Mouse (Mus musculus) liver, embryonic 16.5 days (tissue): ENCODE data around the gene Rrbp1. TPM values are rescaled to one million over a fixed set of nuclear protein-coding genes. Genes with fewer than 3 reads are reported as not detected.

ENCODE experiments used
- ATAC-seq: fragments of 200-750 bp; cut with Nextera tagmentation; 2 replicates; pipeline ENCODE4 v1.8.0; 2017; ENCODE audit warnings: low read depth, mild to moderate bottlenecking, moderate number of reproducible peaks, moderate library complexity
- H3K27ac ChIP-seq: fragments of 300-500 bp; sonication (generic); 2 replicates; pipeline ENCODE4 v1.5.1; 2014; ENCODE audit warnings: mild to moderate bottlenecking, low read length
- H3K27me3 ChIP-seq: fragments of 300-500 bp; sonication (generic); 2 replicates; pipeline ENCODE4 v1.6.1; 2014; ENCODE audit warnings: low read depth, low read length, mixed read lengths; ENCODE audit not compliant: control insufficient read depth, insufficient read depth
- H3K36me3 ChIP-seq: fragments of 300-500 bp; sonication (generic); 2 replicates; pipeline ENCODE4 v1.6.1; 2014; ENCODE audit warnings: mild to moderate bottlenecking; ENCODE audit not compliant: control insufficient read depth, insufficient read depth
- H3K4me1 ChIP-seq: fragments of 300-500 bp; sonication (generic); 2 replicates; pipeline ENCODE4 v1.6.1; 2014; ENCODE audit warnings: low read depth, low read length, mixed read lengths; ENCODE audit not compliant: control insufficient read depth
- H3K4me2 ChIP-seq: fragments of 300-500 bp; sonication (generic); 2 replicates; pipeline ENCODE4 v1.6.1; 2014; ENCODE audit warnings: low read depth, low read length, mixed read lengths
- H3K4me3 ChIP-seq: fragments of 300-500 bp; sonication (generic); 2 replicates; pipeline ENCODE4 v1.5.1; 2014; ENCODE audit warnings: low read depth, mild to moderate bottlenecking, low read length
- H3K9ac ChIP-seq: fragments of 300-500 bp; sonication (generic); 2 replicates; pipeline ENCODE4 v1.6.1; 2014; ENCODE audit warnings: low read depth, low read length
- H3K9me3 ChIP-seq: fragments of 300-500 bp; sonication (generic); replicated peaks from 2 replicates; pipeline ENCODE4 v1.6.1; 2016; ENCODE audit warnings: low read length; ENCODE audit not compliant: control insufficient read depth
- WGBS: fragments of 180-500 bp; shearing (Covaris S2); extraction: QIAGEN DNeasy Blood & Tissue Kit; methylation state at CpG from one replicate; pipeline ENCODE4 v1.1.7; 2014; ENCODE audit not compliant: insufficient replicate concordance; 5-methylcytosine and 5-hydroxymethylcytosine counted together
- polyA plus RNA-seq: library from polyadenylated mRNA; unstranded; fragments of >200 nt; fragmentation: Nextera tagmentation; extraction: Ambion mirVana; gene quantifications from 2 replicates; pipeline ENCODE4 v1.2.1, GENCODE M21; 2015

The Rrbp1 gene
- polyA plus RNA-seq, 1 experiment from 2014 or later, result 78.6 TPM

- H3K4me1 ChIP-seq, result no peaks in the 10 kb centered on the region
- WGBS, result 71% methylated on average over 7 of the region's 7 CpGs
- H3K9ac ChIP-seq, result no peak overlapping the region
- peak; percentile 12; the same call in 1 of the 2 replicates for ATAC-seq
- no peaks in the 10 kb centered on the region for H3K27me3 ChIP-seq
- no peak overlapping the region for H3K4me2 ChIP-seq
- no peak overlapping the region for H3K4me3 ChIP-seq
- no peaks in the 10 kb centered on the region for H3K9me3 ChIP-seq
- H3K36me3 ChIP-seq, result peaks cover 37% of the 10 kb centered on the region
- no peak overlapping the region for H3K27ac ChIP-seq
Observed at GRCm38 (mm10) chr2:143945466-143946075, 65.5 kb downstream of the Rrbp1 start.

DNA sequence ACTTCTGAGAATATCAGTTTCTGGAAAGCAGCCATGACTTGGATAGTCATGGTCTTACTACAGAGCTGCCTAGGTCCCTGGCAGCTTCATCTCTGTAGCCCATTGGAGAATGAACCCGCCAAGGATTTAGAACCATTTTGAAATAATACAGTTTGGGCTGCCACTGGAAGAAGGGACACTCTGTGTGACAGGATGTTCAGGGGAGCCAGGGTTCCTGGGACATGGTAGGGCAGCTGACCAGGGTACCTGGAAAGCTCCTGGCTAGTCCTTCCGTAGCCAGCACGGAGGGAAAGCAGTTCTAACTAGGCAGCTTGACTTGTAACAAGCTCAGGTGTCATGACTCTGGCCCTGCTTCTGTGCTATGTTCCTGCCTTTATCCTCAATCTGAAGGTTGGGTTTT lies 66.3 kb downstream of the Rrbp1 start:
- Histone ChIP-seq H3K27me3 (no peaks in the 10 kb centered on the region), H3K4me3 (no peak overlapping the region), H3K4me1 (no peaks in the 10 kb centered on the region), H3K27ac (no peak overlapping the region), H3K9me3 (no peaks in the 10 kb centered on the region), H3K4me2 (no peak overlapping the region), H3K36me3 (peaks cover 37% of the 10 kb centered on the region), H3K9ac (no peak overlapping the region)
- no peak for ATAC-seq
- WGBS, result 84% methylated on average over 3 of the region's 3 CpGs

DNA sequence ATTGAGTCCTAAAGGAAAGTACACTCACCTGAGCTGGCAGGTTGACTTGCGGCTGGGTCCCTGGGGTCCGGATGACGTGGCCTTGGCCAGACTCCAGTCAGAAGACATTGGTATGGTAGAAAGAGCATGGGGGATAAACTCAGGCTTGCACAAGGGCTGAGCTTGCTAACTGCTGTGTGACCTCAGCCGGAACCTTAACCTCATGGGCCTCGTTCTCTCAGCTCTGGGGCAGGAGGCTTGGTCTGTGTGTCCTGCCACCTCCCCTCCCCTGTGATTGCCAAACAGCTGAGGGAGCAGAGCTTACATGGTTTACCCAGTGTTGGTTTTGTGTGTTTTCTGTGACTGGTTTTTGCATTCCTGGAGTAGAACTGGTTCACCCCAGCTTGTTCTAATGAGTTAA lies 70.7 kb downstream of the Rrbp1 start:
- Histone ChIP-seq H3K9me3 (no peaks in the 10 kb centered on the region), H3K4me2 (no peak overlapping the region), H3K4me3 (no peak overlapping the region), H3K36me3 (peaks cover 18% of the 10 kb centered on the region), H3K9ac (no peak overlapping the region), H3K4me1 (no peaks in the 10 kb centered on the region), H3K27me3 (no peaks in the 10 kb centered on the region), H3K27ac (no peak overlapping the region)
- ATAC-seq, result peak; percentile 85
- WGBS, result 84% methylated on average over 5 of the region's 5 CpGs

DNA sequence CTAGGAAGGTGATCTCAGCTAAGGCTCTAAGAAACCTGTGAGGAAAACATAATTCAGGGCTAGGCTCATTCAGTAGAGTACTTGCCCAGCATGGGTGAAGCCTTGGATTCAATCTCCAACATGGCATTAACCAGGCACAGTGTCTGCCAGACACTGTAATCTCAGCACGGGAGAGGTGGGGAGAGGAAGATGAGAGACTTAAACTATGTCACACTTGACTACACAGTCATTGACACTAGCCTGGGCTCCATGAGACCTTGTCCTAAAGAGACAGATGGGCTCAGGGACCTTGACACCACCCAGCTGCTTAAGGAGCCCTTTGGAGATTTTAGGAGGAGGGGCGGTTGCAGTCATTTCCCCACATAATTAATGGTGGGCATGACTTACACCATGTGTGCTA lies 73.2 kb downstream of the Rrbp1 start:
- Histone ChIP-seq H3K4me3 (no peak overlapping the region), H3K9ac (no peak overlapping the region), H3K27ac (no peak overlapping the region), H3K27me3 (no peaks in the 10 kb centered on the region), H3K9me3 (no peaks in the 10 kb centered on the region), H3K4me2 (no peak overlapping the region), H3K4me1 (no peaks in the 10 kb centered on the region), H3K36me3 (peaks cover 6% of the 10 kb centered on the region)
- 70% methylated on average over 2 of the region's 2 CpGs for WGBS
- ATAC-seq, result no peak

- WGBS, result 68% methylated on average over 8 of the region's 8 CpGs
- no peak overlapping the region for H3K4me2 ChIP-seq
- H3K9ac ChIP-seq, result no peak overlapping the region
- H3K9me3 ChIP-seq, result no peaks in the 10 kb centered on the region
- H3K4me1 ChIP-seq, result peaks cover 9% of the 10 kb centered on the region
- H3K36me3 ChIP-seq, result no peaks in the 10 kb centered on the region; the same call in 1 of the 2 replicates
- peak overlapping the region; percentile 50; the same call in 1 of the 2 replicates for H3K27ac ChIP-seq
- ATAC-seq, result no peak
- H3K4me3 ChIP-seq, result no peak overlapping the region
- H3K27me3 ChIP-seq, result no peaks in the 10 kb centered on the region
Observed at GRCm38 (mm10) chr2:143934439-143934838, 76.6 kb downstream of the Rrbp1 start.

DNA sequence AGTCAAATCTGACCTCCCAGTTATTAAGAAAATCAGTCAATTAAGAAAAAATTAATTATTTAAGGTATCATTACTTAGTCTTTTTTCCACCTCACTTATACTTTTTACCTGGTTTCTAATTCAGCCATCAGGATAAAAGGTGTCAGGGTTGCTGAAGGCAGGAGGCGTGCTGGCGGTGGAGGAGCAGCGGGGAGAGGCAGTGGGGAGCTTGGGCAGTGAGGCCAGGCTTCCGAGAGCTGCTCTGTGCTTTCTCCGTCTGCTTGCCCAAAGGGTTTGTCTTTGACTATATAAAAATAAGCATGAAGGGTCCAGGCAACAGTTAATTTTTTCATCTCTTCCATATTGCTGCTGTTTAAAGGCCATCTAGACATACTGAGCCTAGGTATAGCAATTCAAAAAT lies 77.5 kb downstream of the Rrbp1 start:
- Histone ChIP-seq H3K27ac (no peak overlapping the region), H3K9me3 (no peaks in the 10 kb centered on the region), H3K9ac (no peak overlapping the region), H3K27me3 (no peaks in the 10 kb centered on the region), H3K4me1 (peaks cover 9% of the 10 kb centered on the region), H3K36me3 (no peaks in the 10 kb centered on the region; the same call in 1 of the 2 replicates), H3K4me2 (0 out of 2 replicates have a peak overlapping the region, but pooled peaks have one; percentile 17), H3K4me3 (no peak overlapping the region)
- WGBS, result 80% methylated on average over 5 of the region's 5 CpGs
- ATAC-seq, result no peak

GRCm38 (mm10) chr2:143932340-143932873 lies 78.7 kb downstream of the Rrbp1 start:
- WGBS, result 77% methylated on average over 12 of the region's 12 CpGs
- Histone ChIP-seq H3K36me3 (no peaks in the 10 kb centered on the region), H3K4me3 (no peak overlapping the region), H3K9ac (no peak overlapping the region), H3K4me2 (no peak overlapping the region), H3K27ac (no peak overlapping the region), H3K27me3 (no peaks in the 10 kb centered on the region), H3K9me3 (no peaks in the 10 kb centered on the region), H3K4me1 (peaks cover 9% of the 10 kb centered on the region)
- no peak for ATAC-seq

- ATAC-seq, result no peak
- Histone ChIP-seq H3K9me3 (no peaks in the 10 kb centered on the region), H3K36me3 (no peaks in the 10 kb centered on the region), H3K4me3 (no peak overlapping the region), H3K27ac (no peak overlapping the region), H3K27me3 (no peaks in the 10 kb centered on the region), H3K9ac (no peak overlapping the region), H3K4me1 (peaks cover 9% of the 10 kb centered on the region), H3K4me2 (no peak overlapping the region)
- WGBS, result 52% methylated on average over 3 of the region's 3 CpGs
Observed at GRCm38 (mm10) chr2:143929607-143930311, 81.3 kb downstream of the Rrbp1 start.

DNA sequence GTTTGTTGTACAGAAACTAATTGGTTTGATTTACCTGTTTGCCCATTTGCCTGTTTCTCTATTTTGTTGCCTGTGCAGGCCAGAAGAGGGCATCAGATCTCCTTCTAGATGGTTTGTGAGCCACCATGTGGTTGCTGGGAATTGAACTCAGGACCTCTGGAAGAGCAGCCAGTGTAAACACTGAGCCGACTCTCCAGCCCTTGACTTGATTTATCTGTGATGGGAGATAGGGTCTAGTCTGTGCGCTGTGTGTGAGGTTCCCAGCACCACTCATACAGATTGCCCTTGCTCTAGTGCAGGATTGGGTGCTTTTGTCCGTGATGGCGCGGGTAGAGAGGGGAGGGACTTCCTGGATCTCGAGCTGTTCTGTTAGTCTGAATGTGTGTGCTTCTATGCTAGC lies 85.2 kb downstream of the Rrbp1 start:
- Histone ChIP-seq H3K36me3 (no peaks in the 10 kb centered on the region), H3K9ac (no peak overlapping the region), H3K9me3 (no peaks in the 10 kb centered on the region), H3K4me1 (peaks cover 13% of the 10 kb centered on the region), H3K4me3 (no peak overlapping the region), H3K27me3 (no peaks in the 10 kb centered on the region), H3K27ac (no peak overlapping the region), H3K4me2 (no peak overlapping the region)
- ATAC-seq, result no peak
- whole genome bisulfite sequencing, result 83% methylated on average over 6 of the region's 6 CpGs
